Mouse (Mus musculus) cerebellum, postnatal 36 days (tissue): Measurements from ENCODE around the gene Arrb1.
"Not testable (repeated sequence)": the region's sequence is repeated elsewhere in the genome, so short reads cannot be mapped to it uniquely, and the experiment has no call there.

Source experiments
- DNase-seq, 2 experiments: peaks; one replicate each; pipeline ENCODE4 v3.0.0; 2021 to 2022; ENCODE audit warnings: mixed read lengths in 2 of 2

Arrb1 gene

GRCm38 (mm10) chr7:99534901-99535735 is at the start of gene Arrb1:
Arrb1 (plus strand) TSS chr7:99535466.
- DNase-seq, result peak; percentile 79 to 88

DNA sequence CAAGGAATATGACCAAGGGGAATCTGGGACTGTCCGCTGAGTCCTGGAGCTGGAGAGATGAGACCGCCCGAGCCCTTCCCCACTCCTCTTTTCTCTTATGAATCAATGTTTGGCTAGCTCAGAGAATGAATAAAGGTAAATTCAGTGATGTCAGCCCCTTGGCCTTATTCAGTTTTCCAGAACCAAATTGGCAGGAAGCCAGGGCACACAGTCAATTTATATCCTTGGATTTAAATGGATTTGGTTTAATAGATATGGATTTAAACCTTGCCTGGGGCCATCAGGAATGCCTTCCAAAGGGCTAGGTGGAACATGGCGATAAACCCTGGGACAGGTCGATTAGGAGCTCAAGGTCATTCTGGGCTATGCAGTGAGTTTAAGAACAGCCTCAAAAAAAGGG is 45.6 kb upstream of the Arrb1 start:
- DNase-seq, result no peak

DNA sequence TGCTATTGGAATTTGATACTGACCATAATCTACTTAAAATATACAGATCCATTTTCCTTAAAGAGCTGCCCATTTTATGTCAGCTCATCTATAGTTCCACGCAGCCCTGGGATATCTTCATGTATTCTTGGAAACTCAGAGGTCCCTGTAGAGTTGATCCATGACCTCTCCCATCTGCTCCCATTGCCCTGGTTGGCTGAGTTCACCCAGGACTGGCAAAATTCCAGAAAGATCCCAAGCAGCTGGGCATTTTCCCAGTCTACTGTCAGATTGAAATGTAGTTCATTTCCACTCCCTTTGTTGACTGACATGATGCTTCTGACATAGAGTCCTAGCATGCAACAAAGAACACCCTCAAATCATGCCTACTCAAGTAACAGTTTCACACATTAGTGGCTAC is 36.1 kb upstream of the Arrb1 start:
- no peak for DNase-seq

- peak; percentile 81 to 83 for DNase-seq
Observed at GRCm38 (mm10) chr7:99500201-99500600, 35.1 kb upstream of the Arrb1 start.

- no peak for DNase-seq
Observed at GRCm38 (mm10) chr7:99500655-99501054, 34.6 kb upstream of the Arrb1 start.

DNA sequence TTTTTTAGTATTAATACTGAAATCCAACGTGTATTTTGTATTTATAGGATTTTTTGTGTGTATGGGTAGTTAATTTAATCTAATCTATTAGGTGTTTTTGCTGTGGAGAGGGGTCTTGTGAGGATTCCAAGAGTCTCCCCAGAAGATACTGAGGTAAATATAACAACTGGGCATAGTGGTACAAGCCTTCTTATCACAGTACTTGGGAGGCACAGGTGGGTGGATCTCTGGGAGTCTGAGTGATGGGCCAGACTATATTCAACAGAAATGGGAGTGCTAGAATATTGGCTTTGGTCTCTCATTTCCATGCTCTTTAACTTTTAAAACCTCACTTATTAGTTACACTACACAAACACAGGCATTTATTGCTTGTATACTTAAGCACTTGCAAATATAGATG is 34.1 kb upstream of the Arrb1 start:
- DNase-seq, result no peak

DNA sequence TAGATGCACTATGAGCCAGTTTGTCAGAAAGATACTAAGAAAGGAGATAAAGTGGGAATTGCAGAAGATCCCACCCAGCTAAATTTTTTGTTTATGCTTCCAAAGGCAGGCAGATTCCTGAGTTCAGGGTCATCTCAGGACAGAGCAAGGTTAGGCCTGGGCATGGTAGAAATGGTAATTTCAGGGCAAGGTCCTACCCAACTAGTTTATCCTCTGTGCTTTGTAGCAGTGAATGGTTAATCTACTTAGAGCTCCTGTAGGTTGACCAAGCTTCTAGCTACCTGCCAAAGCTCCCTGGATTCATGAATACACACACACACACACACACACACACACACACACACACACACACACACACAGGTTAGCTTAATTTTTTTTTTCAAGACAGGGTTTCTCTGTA is 30.7 kb upstream of the Arrb1 start:
- no peak for DNase-seq

DNA sequence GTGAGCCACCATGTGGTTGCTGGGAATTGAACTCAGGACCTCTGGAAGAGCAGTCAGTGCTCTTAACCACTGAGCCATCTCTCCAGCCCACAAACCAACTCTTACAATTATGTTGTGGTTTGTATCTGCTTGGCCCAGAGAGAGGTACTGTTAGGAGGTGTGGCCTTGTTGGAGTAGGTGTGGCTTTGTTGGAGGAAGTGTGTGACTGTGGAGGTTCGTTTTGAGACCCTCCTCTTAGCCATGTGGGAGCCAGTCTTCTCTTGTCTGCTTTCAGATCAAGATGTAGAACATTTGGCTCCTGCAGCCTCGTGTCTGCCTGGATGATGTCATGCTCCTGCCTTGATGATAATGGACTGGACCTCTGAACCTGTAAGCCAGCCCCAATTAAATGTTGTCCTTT is 27.1 kb upstream of the Arrb1 start:
- not testable (repeated sequence) for DNase-seq

DNA sequence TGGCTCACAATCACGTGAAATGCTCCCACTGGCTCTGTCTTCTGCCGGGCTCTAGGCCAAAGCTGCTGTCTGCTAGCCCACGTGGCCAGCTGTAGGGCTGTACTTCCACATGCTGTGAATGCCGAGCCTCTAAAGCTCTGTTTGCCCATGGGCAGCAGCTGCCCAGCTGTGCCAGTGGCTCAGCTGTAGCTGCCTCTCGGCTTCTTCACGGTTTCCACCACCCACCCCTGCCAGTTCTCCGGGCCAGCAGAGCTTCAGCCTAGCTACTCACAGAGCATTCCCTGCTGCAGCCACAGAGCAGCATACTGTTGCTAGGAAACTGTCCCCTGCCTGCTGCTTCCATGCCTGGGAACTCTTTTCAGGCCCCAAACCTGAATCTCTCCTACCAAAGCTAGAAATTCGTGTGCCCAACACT is 25.2 kb upstream of the Arrb1 start:
- DNase-seq, result peak in 1 of 2 experiments; percentile 14

GRCm38 (mm10) chr7:99516092-99516813 is 19.0 kb upstream of the Arrb1 start:
- peak; percentile 25 to 40 for DNase-seq

- DNase-seq, result no peak
Observed at GRCm38 (mm10) chr7:99516814-99517157, 18.5 kb upstream of the Arrb1 start.

DNA sequence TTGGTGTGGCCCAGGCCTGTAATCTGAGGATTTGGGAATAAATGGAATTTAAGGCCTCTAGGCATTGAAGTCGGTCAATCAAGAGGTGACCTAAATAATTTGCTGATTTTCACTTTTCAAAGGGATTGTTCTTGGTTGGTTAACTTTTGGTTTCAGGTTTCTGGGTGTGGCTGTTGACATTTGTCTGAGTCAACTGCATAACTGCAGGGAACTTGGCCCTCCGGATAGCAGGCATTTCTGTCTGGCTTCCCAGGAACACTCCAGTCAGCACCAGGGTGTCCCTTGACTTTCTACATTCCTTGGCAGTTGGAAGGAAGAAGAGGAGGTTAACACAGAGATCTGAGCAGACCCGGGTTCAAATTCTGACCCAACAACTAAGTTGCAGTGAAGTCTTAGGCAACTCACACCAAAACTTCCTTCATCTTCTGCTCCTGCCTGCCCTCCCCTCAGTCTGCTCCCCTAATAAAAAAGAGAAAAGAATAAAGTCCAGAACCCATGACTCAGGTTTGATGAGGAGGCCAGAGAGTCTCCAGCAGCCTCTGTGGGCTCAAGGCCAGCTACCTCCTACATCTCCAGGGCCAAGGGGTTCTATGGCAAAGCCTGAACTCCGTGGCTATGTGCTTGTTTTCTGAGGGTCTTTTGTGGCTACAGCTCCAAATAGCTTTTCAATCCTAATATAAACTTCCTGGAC is 16.2 kb upstream of the Arrb1 start:
- DNase-seq, result no peak

GRCm38 (mm10) chr7:99523121-99523520 is 12.1 kb upstream of the Arrb1 start:
- no peak for DNase-seq

DNA sequence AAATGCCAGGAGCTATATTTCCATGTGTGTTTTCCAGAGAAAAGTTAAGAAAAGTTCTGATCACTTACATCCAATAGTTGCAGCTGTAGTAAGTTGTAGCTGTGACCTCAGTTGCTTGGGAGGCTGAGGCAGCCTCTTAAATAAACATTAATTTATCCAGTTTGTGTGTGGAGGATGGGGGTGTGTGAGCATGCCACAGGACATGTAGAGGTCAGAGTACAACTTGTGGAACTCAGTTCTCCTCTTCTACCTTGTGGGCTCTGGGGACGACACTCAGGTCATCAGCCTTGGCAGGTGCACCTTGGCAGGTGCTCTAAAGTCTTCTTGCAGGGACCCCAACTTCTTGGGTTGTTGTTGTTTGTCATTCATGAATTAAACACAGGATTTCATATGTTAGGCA is 11.4 kb upstream of the Arrb1 start:
- DNase-seq, result no peak

DNA sequence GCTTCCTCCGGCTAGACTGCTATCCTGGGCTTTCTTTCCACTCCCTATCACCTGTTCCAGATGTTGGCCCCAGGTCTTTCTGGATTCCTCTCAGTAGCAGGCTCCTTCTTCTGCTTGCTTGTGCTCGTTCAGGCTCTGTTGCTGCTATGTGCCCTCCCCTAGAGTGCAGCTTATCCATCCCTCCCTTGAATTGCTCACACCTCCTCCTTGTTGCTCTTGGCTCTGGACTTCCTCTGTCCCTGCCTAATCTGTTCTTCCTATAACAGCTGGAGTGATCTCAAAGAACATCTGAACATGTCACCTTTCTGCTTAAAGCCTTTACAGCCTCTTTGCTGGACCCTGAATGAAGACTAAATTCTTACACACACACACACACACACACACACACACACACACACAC is 6.7 kb upstream of the Arrb1 start:
- no peak for DNase-seq

GRCm38 (mm10) chr7:99529410-99529809 is 5.9 kb upstream of the Arrb1 start:
- DNase-seq, result no peak

DNA sequence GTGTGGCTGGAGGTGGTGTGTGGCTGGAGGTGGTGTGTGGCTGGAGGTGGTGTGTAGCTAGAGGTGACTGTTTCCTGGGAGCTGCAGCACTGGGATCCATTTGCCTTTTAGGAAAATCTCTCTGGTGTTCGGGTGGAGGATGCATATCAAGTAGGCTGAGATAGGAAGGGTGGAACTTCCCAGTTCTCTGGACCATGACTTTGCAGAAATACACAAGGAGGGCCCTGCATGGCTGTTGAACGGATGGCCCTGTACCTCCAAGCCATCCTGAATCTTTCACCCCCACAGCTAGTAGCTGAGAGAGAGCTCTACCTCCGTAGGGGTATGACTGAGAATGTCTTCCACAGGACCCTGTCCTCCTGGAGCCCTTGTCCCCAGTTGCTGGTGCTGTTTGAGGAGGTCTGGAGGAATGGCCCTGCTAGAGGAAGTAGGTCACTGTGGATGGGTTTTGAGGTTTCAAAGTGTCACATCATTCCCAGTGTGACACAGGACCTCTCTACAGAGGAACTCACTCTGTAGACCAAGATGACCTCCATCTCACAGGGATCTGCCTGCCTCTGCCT is 3.8 kb upstream of the Arrb1 start:
- DNase-seq, result no peak

DNA sequence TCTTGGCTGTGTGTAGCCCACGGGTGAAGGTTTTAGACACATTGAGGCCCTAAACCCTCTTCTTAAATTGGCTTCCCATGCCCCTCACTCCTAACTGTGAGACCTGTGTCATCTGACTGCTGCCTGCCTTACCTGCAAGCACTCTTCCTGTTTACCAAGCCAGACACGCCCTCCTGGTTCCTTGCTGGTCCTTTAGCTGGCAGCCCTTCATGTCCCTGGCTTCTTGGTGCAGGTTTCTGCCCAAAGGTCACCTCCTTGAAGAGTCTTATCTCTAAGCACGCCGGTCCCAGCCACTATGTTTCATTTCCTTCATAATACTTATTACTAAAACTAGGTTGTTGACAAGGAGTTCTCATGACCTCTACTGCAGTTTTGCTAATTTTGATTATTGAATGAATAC is 2.7 kb upstream of the Arrb1 start:
- no peak for DNase-seq

DNA sequence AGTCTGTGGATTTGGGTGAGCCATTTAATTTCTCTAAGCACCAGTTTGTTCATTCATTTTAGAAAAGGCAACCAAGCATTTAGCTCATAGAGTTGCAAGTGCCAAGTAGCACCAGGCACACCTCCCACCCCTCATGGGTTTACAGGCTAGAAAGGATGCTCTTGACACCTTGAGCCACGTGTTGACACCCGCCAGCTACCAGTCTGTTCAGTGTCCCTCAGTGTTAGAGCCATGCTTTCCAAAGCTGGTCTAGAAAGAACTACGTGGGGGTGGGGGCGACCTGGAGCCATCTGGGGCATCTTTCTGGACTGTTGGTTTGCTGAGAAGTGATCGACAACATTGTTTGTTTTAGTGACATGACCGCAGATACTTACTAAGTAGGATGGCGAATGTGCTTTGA is 1.7 kb upstream of the Arrb1 start:
- DNase-seq, result no peak

DNA sequence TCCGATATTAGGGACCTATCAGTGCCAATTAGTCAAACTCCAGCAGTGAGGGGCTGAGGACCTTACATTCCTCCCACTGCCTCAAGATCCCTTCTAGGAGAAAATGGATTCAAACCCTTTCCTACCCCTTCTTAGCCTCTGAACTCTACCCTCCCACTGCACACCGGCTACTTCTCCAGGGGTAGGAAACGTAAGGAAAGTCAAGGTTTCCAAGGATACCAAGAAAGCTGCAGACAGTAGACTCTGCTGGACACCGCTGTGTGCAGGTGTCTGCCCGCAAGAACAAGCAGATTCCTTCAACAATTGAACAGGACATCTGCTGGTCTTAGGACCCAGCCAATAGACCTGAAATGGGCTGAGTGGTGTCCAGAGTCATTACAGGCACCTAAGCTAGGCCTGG is 765 bp upstream of the Arrb1 start:
- no peak for DNase-seq

- peak; percentile 24 to 43 for DNase-seq
Observed at GRCm38 (mm10) chr7:99535741-99536501, 655 bp downstream of the Arrb1 start.

- DNase-seq, result no peak
Observed at GRCm38 (mm10) chr7:99537183-99537756, 2.0 kb downstream of the Arrb1 start.
